Mouse (Mus musculus) cerebellum, adult 18-20 months (tissue): ENCODE data around the gene Nek6.
A peak's percentile ranks its signal among the peaks of the same experiment; 100 is the strongest.

Source experiments
- DNase-seq, 2 experiments: peaks; one replicate each; pipeline ENCODE4 v3.0.0; 2021

Nek6 gene

DNA sequence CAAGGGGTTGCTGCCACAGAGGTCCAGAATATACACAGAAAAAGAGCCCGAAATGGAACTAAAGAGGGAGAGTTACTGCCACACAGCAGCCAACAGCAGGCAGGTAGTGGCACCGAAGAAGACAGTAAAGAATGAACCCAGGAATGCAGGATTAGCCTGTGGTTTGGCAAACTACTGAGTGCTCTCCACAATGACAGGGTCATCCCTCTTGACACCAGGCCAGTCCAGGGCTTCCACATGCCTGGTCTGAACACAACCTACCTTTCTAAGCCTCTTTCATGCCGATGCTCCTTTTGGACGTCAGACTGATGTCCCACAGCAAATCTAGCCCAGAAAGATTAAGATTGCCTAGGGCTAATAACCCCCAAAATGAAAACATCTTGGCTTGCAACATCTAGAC lies 117.4 kb downstream of the Nek6 start:
- DNase-seq: no peak

DNA sequence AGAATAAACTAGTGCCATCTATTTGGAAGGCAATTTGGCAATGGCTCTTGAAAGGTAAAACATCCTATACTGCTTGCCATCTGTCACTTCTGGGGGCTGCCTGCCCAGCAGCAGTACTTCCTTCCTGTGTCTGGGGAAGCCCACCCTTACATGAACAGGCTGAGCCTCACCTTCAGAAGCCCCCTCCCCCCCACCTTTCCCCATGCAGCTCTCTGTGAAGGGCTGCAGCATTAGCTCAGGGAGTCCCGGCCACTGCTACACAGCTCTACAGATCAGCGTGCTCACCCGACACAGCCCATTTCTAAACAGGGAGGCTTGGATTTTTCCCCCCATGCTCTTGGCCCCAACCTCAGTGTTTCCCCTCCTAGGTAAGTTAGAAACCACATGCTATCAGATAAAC lies 118.0 kb downstream of the Nek6 start:
- DNase-seq: no peak

DNA sequence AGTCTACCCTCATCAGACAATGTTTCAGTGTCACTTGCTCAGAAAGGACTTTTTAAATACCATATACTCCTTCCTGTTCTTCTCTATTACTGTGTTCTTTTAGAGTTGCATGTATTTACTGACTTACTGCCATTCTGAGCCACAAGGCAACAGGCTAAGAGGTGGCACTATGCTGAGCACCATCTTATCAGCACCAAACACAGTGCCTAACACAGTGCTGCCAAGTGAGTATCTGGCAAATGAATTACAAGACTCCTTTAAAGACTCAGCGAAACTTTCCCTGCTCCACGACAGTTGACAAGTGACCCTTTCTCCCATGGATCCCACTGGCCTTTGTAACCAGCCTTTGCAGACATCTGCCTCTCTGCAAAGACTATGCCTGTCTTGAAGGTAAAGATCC lies 119.1 kb downstream of the Nek6 start:
- DNase-seq: no peak

DNA sequence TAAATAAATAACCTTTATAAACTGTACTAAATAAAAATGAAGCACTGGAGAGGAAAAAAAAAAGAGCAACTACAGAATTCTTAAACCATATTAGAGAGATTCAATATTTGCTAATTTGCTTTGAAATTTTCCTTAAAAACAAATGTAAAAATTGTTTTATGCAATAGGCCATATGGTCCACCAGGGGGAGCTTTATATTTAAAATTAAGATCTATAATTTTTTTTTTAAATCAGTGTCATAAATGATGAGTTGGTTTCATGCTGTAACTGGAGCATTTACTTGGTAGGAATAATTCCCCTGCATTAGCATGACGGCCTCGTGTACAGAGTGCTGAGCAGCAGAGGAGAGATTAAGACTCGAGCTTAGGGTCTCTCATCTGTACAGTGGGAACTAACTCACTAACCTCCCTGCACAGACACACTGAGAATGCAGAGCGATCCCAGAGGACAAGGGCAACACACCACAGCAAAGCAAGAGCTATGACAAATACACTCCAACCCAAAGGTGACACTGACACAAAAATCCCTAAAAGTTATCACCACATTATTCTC lies 126.3 kb downstream of the Nek6 start:
- no peak for DNase-seq

DNA sequence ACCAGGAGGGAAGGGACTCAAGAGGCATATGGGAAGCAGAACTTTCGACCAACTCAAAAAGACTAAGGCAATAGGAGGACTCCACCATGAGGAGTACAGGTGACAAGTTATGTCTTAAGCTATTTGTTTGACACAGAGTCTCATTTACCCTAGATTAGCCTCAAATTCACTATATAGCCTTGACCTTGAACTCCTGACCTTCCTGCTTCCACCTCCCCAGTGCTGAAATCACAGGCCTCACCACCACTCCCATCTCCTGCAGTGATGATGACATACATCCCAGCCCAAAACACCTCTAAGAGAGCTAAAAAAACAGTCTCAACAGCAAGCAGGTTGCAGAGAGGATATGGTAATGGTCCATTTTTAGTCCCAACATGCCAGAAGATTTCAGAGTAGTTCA lies 130.3 kb downstream of the Nek6 start:
- no peak for DNase-seq

DNA sequence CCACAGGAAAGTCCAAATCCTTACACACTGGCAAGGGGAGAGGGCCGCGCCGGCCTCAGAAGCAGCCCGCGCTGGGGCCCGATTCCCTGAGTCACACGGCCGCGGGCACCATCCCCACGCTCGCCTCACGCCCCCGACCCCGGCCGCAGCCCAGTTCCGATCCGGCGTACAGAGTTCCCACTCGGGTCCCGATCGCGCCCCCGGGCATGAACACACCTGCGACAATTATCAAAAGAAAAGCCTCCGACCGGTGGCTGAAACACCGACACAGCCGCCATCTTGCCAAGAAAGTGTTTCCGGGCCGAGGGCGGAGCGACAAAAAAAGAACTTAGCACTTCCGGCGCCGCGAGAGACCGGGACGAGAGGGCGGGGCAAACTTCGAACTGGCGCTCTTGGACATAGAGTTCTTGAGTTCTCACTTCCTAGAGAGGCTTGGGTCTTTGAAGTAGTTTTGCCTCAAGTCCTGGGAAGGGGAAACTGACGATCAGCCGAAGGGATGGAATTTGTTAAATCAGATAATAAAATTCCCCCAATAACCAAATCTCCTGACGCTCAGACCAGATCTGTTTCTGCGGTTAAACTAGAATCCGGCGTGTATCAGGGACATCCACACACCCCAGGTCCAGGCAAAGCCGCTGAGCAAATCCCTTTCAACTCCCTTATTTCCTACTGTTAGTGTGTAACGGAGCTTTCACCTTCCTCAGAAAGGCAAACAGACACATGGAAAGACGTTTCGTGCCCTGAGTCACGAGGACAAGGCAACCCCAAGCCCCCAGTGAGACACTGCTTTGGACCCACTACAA lies 132.4 kb downstream of the Nek6 start, which contains the start of gene Psmb7:
Gene Psmb7 (minus strand): TSS at position 463 of the 803 bp plus-strand sequence.
- DNase-seq: peak; percentile 87 to 89
